Mouse (Mus musculus): ENCODE data around the gene Cryl1.

The Cryl1 gene

DNA sequence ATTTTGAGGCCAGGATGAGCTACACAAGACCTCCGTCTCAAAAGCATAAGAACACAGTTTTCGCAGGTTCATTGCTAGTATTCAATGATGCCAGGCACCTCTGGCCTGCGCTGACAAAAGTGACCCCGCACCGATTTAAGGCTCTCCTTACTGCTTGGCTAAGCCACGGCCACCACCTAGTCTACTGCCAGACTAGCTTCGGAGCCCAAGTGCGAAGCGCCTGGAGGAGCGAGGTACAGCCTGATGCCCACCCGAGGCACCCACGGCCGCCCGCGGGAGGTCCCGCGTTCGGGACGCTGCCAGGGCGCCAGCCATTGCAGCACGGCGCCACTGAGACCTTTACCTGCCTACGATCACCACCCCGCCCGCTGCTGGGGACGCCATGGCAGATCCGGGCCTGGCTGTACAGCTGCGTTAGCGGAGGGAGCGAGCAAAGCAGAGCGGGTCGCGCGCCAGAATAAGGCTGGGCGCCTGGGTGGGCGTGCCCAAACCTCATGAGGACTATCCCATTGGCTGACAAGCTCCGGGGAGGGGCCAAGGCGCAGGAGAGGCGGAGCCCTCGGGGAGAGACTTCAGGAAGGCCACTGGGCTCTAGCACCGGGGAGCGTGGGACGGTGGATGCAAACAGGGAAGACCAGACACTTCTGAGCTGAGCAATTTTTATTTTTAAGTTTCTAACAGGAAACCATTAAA, at the start of gene Cryl1:
Gene Cryl1, minus strand, starts transcription at position 465 of the 693 bp plus-strand sequence.
- ATAC-seq (ENCODE audit: low TSS enrichment) = peak; percentile 99

DNA sequence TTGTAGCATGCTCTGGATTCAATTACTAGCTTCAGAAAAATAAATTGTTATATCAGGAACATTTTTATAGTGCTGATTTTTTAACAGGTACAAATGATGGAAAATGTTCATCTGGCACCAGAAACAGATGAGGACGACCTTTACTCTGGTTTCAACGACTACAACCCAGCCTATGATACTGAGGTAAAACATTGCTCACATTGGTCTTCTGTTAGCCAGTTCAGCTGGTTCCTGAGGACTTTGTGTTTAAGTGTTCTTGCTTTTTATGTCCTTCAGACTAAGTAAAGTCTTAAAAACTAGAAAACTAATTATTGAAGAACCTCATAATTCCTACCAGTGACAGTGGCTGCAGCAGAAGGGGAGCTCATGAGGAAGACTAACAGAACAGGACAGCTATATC, 32.1 kb upstream of the Cryl1 start:
- ATAC-seq (ENCODE audit: low TSS enrichment) = no peak

DNA sequence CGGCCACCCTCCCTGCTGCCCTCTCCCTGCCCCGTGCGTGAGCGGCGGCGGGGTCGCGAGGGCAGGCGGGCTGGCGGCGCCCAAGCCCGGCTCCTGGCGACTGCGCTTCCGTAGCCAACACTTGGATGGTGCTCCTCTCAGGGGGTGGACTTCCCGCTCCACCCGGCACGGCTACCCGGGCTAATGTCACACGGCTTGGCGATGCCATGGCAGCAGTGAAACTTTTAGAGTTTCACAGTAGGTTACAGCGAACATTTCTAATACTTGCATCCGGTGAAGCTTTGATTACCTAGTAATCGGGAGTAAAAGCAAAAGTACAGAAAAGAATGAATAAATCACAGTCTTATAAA, 25.9 kb upstream of the Cryl1 start:
- ATAC-seq (ENCODE audit: low TSS enrichment) = peak; percentile 87

DNA sequence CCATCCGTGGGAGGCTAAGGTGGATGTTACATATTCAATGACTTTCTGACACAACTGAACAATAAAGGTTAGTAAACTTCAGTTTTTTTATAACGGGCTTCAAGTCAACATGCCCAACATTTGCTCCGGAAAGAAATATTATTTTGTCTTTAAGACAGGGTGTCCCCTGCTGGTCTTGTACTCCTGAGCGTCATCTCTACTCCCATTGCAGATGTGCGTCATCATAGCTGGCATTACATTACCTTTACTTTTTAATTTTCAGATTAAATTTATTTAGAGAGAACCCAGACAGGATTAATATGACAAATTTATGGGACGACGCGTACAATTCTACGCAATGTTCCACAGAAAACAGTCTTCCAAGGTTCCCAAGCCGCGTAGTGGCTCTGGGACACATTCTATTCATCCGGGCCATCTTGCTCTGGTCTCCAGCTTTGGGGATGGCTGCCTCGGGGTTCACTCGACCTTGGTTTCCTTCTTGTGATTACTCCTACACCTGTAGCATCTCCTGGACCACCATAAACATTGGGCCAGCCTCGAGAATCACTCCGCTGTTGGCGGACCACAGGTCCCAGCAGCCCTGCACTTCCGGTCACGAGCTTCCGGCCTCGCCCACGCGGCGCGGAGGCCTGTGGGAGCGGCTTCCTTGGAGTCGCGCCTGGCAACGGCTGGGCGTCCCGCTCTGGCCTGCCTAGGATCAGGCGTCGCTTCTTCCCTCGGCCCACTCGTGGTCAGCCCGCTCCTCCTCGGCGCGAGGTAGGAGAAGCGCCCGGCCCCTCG, 25.3 kb upstream of the Cryl1 start, which contains the start of gene Ift88:
Gene Ift88, plus strand, starts transcription at position 631 of the 780 bp plus-strand sequence.
- peak; percentile 98 for ATAC-seq (ENCODE audit: low TSS enrichment)

DNA sequence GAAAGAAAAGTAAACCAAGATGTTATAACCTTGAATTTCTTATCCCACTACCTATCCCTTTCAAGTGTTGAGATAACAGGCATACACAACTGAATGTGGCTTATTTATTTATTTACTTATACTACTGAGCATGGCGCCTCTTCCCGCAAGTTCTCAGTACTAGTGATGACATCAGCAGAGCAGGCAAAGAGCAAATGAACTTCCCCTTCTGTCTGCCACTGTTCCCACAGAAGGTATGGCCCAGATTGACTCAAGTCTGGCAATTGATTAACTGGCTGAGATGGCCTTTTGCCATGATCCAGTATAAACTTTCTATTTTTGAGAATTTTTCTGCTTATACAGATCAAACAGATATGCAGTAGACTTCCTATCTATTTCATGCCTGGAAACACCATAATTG, 18.9 kb upstream of the Cryl1 start:
- ATAC-seq (ENCODE audit: low TSS enrichment) = no peak

DNA sequence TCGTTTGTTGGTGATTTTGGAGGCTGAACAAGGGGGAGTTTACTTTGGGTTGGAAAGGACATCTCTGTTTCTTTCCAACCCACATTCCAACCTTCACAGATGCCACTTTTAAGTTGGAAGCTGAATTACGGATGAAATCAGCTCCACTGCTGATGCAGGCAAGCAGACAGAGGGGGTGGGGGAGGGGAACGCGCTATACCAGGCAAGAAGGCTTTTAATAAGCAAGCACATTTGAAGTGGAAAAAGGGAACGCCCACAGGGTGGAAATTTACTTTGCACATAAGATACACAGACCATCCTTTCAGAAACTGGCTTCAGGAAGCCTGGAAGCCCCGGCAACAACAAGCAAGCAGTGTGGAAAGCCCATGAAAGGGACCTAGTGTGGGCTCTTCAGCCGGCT, 13.8 kb upstream of the Cryl1 start:
- peak; percentile 84 for ATAC-seq (ENCODE audit: low TSS enrichment)

DNA sequence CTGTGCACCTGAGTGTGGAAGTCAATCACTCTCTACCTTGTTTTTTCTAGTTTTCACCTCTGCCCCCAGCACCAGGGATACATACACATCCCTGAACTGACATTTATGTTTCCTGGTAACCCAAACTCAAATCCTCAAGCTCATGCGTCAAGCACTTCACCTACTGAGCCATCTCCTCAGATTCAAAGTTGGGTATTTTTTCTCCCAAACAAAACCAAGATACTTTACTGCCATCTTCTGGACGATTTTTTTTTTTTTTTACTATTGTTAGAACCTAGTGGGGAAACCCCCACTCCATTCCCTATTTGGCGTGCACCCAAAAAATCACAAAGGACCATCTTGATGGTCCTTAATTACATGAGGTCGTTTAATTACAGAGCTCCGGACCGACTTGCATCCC, 10.8 kb upstream of the Cryl1 start:
- ATAC-seq (ENCODE audit: low TSS enrichment) = no peak

DNA sequence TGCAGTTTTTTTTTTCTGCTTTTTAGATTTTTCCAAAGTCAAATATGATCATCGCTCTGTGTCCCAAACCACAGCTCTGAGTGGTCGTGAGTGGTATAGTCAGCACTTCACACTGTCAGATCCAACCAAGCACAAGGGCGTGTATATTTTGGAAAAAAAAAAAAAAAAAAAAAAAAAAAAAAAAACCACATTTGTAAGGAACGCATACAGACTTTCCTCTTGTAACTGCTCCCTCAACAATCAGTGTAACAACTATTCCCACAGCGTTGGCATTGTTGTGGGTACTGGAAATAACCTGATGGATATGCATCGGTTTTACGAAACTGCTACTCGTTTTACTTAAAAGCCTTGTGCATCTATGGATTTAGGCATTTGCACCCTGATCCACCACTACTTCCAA, 9.8 kb upstream of the Cryl1 start:
- no peak for ATAC-seq (ENCODE audit: low TSS enrichment)

DNA sequence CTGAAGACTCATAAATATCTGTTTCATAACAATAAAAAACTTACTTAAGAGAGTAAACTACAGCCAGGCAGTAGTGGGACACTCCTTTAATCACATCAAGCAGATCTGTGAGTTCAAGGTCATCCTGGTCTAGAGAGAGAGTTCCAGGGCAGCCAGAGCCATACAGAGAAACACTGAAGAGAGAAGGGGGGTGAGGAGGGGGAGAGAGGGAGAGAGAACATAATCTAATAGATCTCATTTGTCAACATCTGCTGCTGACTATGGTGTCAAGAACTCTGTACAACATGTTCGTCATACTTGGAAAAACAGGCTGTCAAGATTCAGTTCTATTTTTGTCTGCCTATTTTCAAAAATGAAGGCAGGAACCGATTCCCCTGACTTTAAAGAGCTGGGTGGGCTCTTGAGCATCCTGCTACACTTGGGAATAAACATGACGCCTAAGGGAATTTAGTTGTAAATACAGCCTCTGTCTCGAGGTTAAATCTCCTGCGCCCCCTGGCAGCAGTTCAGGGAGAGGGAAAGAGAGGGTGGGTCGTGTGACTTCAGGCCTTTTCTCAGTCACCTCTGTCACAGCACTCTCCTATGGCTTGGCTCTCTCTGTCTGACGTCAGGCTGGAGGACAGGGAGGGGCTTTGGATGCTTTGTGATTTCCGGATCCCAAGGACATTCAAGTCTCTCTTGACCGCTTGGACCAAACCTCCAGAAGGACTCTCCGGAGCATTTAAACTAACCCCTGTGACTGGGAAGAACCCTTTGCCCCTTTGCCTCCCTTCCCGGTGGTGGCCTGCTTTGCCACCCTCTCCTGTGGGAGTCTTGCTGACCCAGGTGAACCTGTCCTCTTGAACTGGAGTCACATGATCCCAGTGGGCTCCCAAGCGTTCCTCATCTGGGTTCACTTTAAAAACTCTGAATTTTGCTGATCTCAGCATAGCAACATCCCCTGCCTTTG, 9.0 kb upstream of the Cryl1 start:
- ATAC-seq (ENCODE audit: low TSS enrichment) = no peak; the same call in 1 of the 2 replicates

DNA sequence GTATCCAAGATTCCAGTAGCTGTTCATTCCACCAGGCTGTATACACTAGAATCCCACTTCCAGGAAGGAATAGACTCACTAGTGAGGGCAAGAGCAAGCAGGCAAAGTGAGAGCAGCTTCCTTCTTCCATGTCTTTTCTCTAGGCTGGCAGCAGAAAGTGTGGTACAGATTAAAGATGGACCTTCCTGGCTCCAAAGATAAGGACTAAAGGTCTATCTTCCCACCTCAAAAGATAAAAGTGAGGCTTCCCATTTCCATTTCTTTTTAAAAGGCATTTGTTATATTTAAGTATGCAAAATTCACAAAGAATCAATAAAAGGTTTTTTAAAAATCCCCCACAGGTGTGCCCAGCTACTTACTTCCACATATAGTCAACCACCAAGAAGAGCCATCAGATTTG, 4.5 kb upstream of the Cryl1 start:
- ATAC-seq (ENCODE audit: low TSS enrichment) = no peak

DNA sequence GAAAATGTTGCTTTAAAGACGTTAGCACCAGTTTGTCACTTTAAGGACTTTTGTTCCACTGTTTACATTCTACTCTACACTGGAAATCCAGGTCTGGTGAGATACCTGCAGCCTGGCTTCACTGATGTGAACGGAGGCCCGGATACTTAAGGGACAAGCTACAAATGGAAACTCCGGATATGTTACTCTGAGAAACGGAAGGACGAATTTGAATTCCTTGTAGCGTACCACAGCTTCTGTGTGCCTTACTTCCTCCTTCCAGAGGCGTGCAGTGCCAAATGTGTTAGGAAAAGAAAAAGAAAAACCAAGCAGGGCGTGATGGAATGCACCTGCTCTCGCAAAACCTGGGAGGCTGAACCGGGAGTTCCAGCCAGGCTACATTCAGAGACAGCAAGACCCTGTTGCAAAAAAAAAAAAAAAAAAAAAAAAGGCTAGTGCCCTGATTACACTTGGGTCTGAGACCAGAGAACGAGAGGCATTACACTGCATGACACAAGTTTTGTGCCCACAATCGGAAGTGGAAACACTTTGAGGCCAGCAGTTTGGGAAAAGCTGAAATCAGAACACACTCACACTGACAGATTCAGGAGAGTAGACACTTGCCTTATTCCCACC, 591 bp upstream of the Cryl1 start:
- peak; percentile 72 for ATAC-seq (ENCODE audit: low TSS enrichment)

DNA sequence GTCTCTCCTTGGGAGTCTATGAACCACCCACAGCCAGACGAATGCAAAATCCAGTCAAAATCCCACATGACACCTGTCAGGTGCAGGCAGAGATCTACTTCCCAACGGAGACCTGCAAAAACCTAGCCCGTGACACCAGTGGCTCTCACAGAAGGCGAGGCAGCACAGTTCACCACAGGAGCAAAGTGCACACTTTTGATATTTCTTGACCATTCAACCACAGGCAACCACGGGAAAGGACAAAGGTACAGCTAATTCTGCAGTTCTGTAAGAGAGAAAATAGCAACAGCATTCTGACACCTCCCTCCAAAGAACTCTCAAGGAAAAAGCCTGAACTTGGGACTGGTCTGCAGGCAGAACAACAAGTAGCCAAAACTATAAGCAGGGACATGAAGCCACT, 1.1 kb downstream of the Cryl1 start:
- ATAC-seq (ENCODE audit: low TSS enrichment) = no peak

DNA sequence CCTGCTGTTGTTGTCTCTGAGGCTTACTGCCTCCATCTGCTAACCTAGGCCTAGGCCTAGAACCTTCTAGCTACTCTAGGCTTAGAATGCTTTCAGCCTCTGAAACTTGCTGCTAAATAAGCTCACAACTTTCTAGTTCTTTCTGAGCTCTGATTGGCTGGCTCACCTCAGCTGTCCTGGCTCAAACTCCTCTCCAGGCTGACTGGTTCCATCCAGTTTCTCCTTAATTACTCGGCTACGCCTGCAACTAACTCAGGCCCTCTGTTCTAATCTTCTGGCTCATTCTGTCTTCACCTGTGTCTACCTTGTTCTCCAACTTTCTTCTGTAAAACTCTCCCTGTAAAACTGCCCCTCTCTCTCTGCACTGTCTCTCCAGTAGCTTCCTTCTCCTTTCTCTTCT, 2.9 kb downstream of the Cryl1 start:
- no peak for ATAC-seq (ENCODE audit: low TSS enrichment)

DNA sequence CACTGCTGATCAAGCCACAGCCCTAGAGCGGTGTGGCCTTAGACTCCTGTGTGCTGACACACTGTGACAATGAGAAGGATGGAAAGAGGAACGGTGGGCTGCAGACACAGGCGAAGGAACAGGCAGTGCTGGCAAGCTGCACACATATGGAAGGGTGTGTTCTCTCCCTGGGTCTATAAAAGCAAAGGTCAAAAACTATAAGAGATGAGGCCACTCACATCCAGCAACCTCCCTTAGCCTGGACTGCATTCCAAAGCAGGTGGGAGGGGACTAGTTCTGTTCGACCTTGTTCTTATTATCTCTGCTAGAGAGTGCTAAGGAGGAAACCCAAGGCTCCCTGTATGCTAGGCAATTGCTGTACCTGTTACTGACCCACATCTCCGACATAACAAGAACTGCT, 6.1 kb downstream of the Cryl1 start:
- ATAC-seq (ENCODE audit: low TSS enrichment) = no peak

DNA sequence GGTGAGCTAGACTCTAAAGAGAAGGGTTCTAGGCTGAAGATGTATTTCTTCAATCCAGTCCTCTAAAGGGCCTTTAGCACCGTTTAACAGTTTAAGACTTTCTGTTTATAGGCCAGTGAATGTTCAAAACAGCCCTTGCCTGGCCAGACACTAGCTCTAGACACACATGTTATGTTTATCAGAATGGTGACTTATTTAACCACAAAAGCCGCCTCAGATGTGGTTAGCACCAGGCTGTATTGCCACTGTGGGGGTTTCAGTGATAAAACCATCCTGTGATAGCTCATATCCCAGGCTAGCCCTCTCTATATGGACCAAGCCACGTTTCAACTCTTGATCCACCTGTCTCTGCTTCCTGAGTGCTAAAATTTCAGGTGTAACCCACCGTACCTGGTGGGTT, 6.7 kb downstream of the Cryl1 start:
- no peak for ATAC-seq (ENCODE audit: low TSS enrichment)

DNA sequence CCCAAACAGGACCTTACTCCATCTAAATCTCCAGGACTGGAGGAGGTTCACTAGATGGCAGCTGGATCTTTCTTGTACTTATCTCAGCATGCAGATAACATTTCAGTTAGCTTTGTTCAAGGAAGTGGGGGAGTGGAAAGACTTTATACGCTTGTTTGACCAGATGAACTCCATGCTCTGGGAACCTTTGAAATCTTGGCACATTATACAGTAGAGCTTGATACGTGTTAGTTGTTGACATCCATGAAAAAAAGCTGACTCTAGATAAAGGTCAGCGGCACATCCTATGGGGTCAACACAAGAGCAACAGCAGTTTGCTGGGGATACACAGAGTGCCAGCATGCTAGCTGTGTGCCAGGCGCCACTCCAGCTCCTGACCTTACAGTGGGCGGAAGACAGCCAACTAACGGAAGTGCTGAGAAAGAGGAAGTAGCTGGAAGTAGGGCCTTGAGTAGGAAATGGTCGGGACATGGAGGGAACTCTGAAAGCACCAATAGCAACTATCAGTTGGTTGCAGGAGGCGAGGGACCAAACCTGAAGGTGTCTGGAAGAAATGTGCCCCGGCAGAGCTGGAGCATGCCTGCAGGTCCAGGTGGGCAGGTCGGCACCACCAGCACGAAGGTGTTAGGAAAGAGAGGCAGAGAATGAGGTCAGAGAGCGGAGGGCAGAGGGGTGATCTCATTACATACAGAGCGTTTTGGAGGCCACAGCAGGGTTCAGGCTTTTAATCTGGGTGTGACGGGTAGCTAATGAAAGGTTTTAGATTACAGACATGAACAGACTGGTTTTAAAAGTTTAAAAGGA, 11.4 kb downstream of the Cryl1 start:
- no peak for ATAC-seq (ENCODE audit: low TSS enrichment)

DNA sequence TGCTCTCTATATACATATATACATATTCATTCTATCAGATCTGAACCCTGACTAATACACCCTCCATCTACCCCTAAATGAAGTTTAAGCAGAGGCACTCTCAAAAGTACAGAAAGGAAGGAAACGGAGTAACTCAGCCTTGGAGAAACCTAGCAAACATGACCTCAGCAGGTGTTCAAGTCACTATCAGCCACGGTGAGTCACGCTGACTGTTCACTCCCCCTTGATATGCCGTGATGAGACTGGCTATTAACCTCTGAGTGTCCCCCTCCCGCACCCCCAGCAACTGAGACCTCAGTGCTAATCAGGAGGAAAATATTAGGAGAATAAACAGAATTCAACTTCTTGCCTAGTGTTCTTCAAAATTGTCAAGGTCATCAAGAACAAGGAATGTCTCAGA, 12.7 kb downstream of the Cryl1 start:
- no peak for ATAC-seq (ENCODE audit: low TSS enrichment)

DNA sequence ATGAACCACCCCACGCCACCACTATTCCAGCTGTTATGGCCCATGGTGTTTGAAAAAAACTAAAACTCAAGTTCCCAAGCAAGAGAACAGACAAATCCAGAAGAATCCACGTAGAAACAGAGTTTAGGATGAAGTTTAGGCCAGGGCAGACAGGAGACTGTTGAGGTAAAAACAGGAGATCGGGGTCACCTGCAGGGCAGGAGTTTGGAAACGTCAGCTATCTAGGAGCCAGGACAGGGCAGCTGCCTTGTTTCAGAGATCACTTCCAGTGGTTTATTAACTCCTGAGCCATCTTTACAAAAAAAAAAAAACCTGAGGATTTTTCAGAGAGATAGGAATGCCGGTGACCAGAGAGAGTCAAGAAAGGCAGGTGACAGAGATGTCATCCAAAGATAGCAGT, 20.8 kb downstream of the Cryl1 start:
- no peak for ATAC-seq (ENCODE audit: low TSS enrichment)

DNA sequence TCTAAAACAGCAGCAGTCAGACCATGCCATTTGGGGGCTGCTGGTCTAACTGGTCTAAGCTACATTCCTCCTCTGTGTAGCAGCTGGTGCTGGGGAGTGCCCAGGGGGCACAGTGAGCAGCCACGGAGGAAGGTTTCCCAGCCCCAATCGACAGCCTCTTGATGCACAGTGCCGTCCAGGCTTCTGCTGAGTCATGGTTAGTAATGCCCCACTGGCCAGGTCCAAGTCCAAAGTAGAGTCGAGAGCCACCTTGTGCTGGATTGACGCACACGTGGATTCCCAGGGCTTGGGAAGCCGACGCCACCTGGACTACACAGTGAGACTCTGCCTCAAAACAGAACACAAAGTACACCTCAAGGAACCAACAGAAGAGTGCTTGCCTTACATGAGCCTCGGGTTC, 21.4 kb downstream of the Cryl1 start:
- ATAC-seq (ENCODE audit: low TSS enrichment) = no peak

DNA sequence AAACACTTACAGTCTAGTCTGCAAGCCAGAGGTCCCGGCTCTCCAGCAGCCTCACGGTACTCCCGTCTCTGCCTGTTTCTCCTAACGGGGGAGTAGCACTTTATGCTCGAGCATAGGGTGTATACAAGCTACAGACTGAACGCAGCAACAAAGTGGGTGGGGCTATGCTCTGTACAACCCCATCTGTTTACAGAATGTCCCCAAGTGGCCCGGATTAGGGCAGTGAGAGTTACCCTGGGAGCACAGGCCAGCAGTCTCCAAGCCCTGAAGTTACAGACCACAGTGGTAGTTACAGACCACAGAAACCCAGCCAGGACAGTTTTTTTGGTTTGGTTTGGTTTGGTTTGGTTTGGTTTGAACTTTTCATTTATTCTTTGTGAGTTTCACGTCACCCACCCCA, 22.3 kb downstream of the Cryl1 start:
- ATAC-seq (ENCODE audit: low TSS enrichment) = no peak

DNA sequence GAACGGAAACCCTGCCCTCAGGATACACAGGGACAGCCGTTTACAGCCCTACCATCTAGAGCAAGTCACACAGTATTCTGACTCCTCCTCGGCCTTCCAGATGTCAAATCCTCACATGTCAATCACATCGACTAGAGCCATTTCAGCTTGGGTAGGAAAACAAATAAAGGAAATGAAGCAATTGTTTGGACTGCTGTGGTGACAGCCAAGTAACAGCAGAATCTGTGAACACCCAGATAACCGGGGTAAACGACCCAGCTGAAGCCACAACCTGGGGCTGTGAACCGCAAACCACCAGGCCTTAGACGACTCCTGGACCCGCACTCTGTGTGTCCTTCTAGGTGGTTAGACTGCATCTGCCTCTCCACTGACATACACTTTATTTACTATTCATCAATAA, 23.1 kb downstream of the Cryl1 start:
- ATAC-seq (ENCODE audit: low TSS enrichment) = no peak

Measured in frontal cortex, adult (tissue).